Mouse (Mus musculus): Measurements from ENCODE around the gene Orc5. TPM values are rescaled to one million over a fixed set of nuclear protein-coding genes. Genes with fewer than 3 reads are reported as not detected.

Gene Orc5
- total RNA-seq, 1 experiment from 2014 or later = 20.5 TPM

GRCm38 (mm10) chr5:22452452-22452851 lies 97.8 kb downstream of the Orc5 start:
- ATAC-seq (ENCODE audit: extremely low read depth, insufficient number of reproducible peaks, low FRiP score, poor library complexity, severe bottlenecking) = no peak

- ATAC-seq (ENCODE audit: extremely low read depth, insufficient number of reproducible peaks, low FRiP score, poor library complexity, severe bottlenecking) = no peak
Measured at GRCm38 (mm10) chr5:22451764-22452163, 98.5 kb downstream of the Orc5 start.

- no peak for ATAC-seq (ENCODE audit: extremely low read depth, insufficient number of reproducible peaks, low FRiP score, poor library complexity, severe bottlenecking)
Measured at GRCm38 (mm10) chr5:22449492-22449891, 100.7 kb downstream of the Orc5 start.

Other genes starting within 250 kb of the Orc5 start
- gene Reln, start 205.7 kb downstream of the Orc5 start, total RNA-seq (2017) = 2.7 and 4.7 TPM in 2 replicates
- not detected in 2 replicates for gene Lhfpl3, start 195.6 kb upstream of the Orc5 start, total RNA-seq (2017)